Mouse (Mus musculus): ENCODE measurements around the gene Grm8. TPM values are rescaled to one million over a fixed set of nuclear protein-coding genes. Genes with fewer than 3 reads are reported as not detected.

Grm8 gene
- total RNA-seq, 2 experiments from 2014 or later: 19.8 to 20.9 TPM

DNA sequence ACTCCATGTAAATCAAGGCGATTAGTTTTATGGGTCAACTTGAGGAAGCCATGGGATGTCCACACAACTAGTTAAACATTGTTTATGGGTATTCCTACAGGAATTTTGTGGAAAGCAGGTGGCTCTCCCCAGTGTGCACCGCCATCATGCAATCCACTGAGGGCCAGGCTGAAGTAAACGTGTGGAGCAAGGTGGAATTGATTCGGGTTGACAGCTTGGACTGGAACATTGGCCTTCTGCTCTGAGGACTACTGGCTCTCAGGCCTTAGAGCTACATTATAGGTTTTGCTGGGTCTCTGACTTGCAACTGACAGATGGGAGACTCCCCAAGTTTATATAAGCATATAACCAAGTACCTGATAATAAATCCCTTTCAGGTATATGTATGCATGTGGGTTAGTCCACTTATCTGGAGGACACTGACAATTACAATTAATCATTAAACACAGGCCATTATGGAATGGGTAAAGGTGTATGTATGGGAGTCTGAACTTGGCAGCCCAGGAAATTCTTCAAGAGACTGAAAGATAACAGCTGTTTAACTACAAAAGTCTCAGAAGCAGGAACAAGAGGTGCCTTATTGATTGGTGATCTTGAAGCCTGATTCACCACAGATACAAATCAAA is 359.2 kb downstream of the Grm8 start:
- intact Hi-C loops (cut with DNase I): no loop called here
- DNase-seq (ENCODE audit: extremely low spot score in 1 of 2, low spot score in 2 of 2): no peak

DNA sequence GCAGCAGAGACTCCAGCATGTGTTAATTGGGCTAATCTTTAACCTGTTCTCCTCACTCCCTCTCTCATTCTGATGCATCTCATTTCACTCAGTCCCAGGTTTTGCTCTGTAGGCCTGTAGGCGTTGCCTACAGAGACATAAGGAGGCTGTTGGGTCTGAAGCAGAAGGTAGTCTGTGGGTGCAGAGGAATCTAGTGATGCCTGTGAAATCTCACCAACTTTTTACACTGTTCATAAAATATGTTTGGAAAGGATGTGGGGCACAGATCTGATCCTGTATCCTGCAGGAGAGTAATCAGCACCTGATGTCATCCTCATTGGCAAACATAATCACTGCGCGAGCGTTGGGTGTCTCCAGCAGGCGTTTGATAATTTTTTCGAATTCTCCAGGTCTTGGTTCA is 372.9 kb downstream of the Grm8 start:
- intact Hi-C loops (cut with DNase I): no loop called here
- DNase-seq (ENCODE audit: extremely low spot score in 1 of 2, low spot score in 2 of 2): no peak

DNA sequence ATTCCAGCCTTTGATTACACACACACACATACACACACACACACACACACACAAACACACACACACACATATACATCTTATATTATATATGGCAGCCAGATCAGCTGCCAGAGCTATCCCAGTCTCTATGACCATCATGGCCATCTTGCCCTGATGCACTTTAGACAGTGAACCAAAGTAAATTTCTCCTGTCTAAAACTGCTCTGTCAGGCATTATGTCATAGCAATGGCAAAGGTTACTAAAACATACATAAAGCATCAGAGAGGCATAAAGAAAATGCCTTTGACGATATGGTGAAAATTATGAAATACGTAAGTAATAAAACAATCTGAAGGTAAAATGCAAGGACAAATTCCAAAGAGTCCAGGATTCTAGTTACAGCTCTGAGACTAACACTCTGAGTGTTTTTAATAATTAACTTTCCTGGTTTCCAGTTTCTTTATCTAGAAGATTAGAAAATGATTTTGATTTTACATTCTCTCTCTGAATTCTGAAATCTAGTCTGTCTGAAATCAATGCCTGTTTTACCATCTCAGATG is 381.6 kb downstream of the Grm8 start:
- no peak for DNase-seq (ENCODE audit: extremely low spot score in 1 of 2, low spot score in 2 of 2)
- intact Hi-C loops (cut with DNase I): no loop called here

DNA sequence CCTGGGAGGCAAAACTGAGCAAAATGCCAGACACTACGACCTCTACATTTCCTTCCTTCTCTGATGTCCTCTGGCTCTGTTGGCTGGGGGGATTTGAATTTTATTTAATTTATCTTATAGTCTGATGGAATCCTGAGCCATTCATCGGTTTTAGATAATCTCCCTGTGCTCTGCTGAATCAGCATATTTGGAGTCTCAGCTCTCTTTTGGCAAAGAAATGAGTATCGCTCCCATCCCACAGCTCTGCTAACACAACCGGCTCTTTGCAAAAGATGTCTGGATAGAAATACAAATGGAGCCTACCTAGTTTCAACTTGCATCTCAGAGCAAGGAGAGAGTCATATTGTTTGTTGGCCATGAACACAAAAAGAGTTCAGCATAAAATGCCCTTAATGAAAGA is 388.5 kb downstream of the Grm8 start:
- DNase-seq (ENCODE audit: extremely low spot score in 1 of 2, low spot score in 2 of 2): no peak
- intact Hi-C loops (cut with DNase I): no loop called here

DNA sequence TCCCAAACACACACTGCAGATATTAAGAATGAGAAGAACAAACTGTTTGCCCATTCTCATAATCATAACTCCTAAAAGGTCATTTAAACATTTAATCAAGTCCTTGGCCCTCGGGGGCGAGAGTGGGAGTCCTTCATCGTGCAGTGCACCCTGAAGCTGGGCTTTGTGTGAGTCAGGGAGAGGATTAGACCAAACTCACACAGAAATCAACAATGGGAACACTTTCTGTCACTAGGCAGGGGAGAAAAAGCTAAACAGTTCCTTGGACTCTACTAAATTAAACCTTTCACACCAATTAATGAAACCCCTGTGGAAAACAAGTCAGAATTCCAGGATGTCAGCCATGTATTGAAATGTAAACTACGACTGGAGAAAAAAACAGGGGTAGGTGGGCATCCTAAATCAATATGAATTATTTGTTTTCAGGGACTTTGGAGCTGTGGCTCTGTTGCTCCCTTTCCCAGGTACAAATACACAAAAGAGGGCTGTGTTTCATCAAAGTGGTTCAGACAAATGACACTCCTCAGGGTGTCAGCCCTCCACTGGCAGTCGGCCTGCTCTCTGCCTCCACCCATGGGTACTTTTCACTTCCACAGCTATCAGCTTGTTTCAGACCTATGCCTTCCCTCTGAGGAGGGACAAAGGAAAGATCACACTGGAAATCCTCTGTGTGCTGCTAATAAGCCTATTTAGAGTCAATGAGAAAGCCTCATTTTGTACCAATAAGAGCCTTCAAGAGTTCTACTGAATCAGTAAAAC is 389.1 kb downstream of the Grm8 start:
- intact Hi-C loops (cut with DNase I): no loop called here
- no peak for DNase-seq (ENCODE audit: extremely low spot score in 1 of 2, low spot score in 2 of 2)

DNA sequence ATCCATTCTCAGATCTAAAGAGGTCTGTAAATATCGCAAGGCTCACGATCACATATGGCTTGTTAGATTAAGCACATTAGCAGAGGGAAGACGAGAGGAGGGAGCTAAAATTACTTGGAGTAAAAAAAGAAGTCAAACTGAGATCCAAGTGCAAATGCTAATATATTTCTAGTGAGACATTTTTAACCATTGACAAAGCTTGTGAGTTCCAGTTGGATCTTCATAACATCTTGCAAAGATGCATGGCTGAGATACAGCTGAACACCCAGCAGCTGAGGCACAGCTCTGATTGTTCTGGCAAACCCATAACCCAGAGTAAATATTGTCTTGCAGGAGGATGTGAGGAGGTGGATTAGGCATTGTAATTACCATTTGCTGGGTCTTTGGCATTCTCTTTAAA is 445.6 kb downstream of the Grm8 start:
- DNase-seq (ENCODE audit: extremely low spot score in 1 of 2, low spot score in 2 of 2): peak in 1 of 2 experiments; percentile 53
- intact Hi-C loops (cut with DNase I): no loop called here

DNA sequence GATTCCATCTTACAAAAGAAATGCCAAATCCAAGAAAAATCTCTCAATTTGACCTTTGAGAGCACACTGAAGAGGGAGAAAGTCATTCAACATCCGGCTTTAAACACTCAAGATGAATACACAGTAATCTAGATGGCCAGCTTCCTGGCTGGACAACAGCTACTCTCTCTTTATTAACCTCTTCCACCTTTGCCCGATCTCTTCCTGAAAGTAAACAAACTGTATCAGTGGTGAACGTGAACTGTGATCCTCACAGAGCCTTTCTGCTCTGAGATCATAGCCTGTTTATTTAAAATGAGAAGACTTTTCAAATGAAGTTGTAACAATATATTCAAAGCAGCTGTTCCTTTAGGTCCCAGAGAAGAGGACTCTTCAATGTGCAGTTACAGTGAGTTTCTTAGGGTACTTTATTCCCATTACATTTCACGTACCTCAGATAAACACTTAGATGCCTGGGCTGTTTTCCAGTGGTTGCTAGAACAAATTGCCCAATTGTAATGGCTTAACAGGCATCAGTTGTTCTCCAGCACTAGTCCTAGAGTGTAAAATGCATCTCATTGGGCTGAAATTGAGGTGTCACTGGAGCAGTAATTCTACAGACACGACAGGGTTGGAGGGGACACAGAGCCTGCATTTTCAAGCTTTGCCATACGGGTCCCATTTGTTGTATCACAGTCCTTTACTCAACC is 473.1 kb downstream of the Grm8 start:
- intact Hi-C loops (cut with DNase I): no loop called here
- no peak for DNase-seq (ENCODE audit: extremely low spot score in 1 of 2, low spot score in 2 of 2)

DNA sequence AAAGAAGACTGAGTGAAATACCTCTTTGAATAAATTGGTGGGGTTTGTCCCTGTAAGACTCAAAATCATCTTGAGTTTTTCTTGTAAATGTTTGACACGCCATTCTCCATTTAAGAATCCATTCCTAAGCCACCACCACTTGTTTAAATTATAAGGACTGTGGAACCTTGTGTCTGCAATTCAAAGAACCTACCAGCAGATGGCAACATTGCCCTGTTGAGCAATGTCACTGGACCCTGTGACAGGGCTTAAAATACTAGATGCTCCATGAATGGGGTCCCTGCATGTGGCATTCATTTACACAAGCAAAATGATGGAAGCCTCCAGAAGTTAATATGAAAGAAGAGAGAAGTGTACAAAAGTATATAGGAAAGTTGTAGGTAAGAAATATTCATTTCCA is 477.5 kb downstream of the Grm8 start:
- intact Hi-C loops (cut with DNase I): loop anchor here (2.0 kb wide), 1 partner anchor 477 kb away; the partner anchor contains the start of gene Grm8
- peak; percentile 22 to 24 for DNase-seq (ENCODE audit: extremely low spot score in 1 of 2, low spot score in 2 of 2)

DNA sequence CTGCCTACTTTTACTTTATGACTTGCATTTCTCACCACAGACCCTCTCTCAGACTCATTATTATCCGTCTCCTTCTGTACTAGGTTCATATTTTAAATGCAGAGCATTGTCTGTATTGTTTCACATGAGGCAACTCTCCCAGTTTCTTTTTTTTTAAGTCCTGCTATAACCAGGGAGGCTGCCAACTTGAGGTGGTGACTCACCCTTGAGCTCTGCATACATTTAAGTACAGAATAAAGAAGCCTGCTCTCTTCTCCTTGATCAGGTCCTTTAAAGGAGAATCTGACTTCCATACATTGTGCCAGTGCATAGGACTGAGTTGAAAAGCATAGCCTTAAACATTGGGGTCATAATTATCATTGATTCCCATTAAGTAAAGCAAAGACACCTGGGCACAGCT is 488.5 kb downstream of the Grm8 start:
- intact Hi-C loops (cut with DNase I): no loop called here
- peak in 1 of 2 experiments; percentile 5 for DNase-seq (ENCODE audit: extremely low spot score in 1 of 2, low spot score in 2 of 2)

DNA sequence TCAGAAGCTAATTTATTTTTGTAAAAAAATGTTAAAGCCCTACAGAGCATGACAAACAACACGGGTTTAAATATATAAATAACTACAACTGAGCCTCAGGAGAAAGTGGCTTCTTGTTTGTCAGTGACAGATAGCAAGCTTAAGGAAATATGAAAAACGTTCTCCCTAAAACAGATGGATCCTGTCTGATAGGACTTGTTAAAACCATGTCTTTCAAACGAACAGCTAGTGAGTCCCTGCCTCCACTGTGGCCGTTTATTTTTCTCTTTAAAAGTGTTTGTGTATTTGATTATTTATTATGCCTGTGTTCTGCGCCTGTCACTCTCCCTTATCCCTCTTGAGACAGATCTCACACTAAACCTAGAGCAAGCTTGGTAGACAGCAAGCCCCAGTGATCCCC is 489.9 kb downstream of the Grm8 start:
- no peak for DNase-seq (ENCODE audit: extremely low spot score in 1 of 2, low spot score in 2 of 2)
- intact Hi-C loops (cut with DNase I): no loop called here

DNA sequence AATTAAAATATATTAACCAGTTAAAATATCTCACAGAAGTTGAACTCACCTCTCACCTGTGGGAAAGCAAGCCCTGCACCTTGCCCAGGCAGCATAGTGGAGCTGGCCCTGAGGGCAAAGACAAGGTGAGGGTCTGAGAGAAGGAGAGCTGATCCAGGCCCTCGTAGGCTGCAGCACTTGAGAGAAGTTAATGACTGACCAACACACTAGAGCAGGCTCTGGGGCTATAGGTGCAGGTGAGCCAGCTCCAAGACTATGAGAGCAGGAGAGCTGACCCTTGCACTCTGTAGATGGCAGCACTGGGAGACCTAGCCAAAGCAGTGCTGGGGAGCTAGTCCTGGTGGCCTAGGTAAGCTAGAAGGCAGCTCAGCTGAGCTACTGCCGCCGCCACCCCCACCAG is 499.1 kb downstream of the Grm8 start:
- no peak for DNase-seq (ENCODE audit: extremely low spot score in 1 of 2, low spot score in 2 of 2)

DNA sequence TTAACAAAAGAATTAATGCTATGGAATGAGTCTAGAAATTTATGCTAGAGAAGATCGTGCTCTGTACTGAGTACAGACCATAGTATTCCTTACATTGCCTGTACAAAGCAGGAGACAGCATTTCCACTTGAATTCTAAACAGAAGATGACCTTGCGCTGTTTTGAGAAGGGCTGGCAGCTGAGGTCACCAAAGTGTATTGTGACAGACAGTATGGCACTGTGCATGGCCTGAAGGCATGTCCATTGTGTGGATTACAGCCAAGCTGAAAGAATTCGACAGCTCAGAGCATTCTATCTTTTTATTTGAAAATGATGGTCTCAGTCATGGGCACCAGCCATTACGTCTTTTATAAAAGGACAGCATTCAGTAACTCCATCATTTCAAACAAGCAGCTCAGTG is 517.5 kb downstream of the Grm8 start:
- intact Hi-C loops (cut with DNase I): no loop called here
- DNase-seq (ENCODE audit: extremely low spot score in 1 of 2, low spot score in 2 of 2): no peak

More for the DNA sequence above, 499.1 kb downstream of the Grm8 start:
- intact Hi-C loops (cut with DNase I): no loop called here

DNA sequence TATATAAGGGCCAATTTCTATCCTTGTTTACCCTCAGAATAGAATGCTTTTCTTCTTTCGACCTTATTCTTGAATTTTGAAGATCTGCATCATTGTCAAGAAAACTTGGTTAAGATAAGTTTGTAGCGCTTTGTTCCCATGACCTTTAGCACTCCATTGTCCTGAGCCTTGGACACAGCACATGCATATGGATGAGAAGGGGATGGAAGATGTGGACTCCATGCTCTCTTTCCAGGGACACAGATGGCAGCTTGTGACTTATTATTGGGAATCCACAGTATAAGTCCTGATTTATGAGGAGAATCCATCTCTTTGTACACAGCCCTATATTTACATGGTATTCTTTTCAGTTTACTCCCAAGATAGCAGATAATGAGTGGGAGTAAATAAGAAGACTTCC is 554.5 kb downstream of the Grm8 start:
- no peak for DNase-seq (ENCODE audit: extremely low spot score in 1 of 2, low spot score in 2 of 2)
- intact Hi-C loops (cut with DNase I): no loop called here

DNA sequence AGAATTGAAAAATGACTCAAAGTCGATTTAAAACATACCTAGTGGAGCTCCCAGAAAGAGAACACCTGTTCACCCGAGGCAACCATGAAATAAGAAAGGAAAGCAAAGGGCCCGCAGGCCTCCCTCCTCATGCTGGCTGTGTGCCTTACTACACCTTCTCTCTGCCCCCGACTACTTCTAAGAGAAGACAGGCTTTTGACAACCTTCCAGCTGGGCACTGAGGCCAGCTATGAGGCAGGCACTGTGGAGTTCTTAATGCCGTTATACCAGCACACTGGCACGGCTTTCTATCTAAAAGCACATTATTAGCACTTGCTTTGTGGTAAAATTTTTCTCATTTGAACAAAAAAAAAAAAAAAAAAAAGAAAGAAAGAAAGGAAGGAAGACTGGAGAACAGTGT is 589.5 kb downstream of the Grm8 start:
- intact Hi-C loops (cut with DNase I): no loop called here
- no peak for DNase-seq (ENCODE audit: extremely low spot score in 1 of 2, low spot score in 2 of 2)

DNA sequence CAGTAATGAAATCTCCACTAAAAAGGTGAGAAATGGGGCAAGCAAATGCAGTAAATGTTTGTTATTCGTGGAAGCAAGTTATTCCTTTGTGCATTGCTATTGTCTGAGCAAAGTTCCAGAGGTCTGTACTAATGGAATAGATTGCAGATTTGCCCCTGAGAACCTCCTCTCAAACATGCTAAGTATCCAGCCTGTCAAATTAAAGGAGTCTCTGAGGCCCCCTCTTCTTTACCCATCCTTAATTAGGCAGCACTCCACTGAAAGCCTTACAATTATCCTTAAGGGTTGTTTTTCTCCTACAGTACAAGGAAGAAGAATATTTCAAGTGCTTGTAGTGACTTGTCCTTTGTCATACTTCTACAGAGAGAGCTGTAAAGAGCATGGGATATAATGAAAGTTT is 617.4 kb downstream of the Grm8 start:
- intact Hi-C loops (cut with DNase I): no loop called here
- DNase-seq (ENCODE audit: extremely low spot score in 1 of 2, low spot score in 2 of 2): no peak

DNA sequence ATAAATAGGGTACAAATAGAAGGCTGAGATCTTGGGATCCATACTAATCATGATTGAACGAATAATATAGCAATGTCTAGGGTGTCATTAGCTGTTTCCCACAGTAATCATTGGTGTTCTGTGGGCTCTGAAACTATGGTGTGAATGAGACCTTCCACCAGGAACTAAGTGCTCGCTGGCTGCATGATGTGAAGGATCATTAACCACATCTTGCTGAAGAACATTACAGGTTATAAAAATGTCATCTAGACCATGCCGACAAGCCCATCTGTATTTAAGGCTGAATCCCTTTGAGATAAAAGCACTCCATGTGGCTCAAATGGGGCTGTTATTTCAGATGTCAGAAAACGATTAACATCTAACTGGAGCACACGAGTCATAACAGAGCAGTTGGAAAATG is 674.0 kb downstream of the Grm8 start:
- intact Hi-C loops (cut with DNase I): no loop called here
- DNase-seq (ENCODE audit: extremely low spot score in 1 of 2, low spot score in 2 of 2): no peak

DNA sequence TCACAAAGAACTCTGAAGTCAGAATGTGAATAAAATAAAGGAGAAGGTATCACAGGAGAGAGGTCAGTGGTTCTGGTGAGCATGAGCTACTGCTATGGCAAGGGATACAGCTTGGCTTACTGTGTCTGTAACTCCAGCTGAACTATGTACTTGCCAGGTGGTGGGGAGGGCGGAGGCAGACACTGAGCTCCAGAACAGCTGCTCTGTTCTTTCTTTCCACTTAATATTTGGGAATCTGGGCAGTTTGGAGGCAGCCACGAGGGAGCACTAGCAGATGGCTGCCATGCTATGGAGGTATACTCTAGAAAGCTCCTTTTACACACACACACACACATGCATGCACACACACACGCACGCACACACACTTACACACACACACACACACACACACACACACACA is 726.5 kb downstream of the Grm8 start:
- intact Hi-C loops (cut with DNase I): no loop called here
- no peak for DNase-seq (ENCODE audit: extremely low spot score in 1 of 2, low spot score in 2 of 2)

DNA sequence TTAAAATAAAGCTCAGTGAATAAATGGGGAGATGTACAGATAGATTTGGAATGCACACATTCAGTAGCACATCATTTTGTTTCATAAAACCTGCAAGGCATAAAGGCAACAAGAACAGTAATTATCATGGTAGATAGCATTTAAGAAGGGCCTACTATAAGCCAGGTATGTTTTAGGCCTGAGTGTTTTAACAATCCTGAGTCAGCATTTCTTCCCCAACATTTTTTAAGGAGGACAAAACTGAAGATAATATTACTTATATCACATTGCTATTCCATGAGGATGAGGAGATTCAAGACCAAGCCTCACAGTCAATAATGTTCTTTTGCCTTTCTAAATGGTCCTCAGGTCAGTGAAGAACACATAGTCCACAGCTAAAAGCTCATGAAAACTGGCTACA is 762.6 kb downstream of the Grm8 start:
- DNase-seq (ENCODE audit: extremely low spot score in 1 of 2, low spot score in 2 of 2): no peak
- intact Hi-C loops (cut with DNase I): no loop called here

DNA sequence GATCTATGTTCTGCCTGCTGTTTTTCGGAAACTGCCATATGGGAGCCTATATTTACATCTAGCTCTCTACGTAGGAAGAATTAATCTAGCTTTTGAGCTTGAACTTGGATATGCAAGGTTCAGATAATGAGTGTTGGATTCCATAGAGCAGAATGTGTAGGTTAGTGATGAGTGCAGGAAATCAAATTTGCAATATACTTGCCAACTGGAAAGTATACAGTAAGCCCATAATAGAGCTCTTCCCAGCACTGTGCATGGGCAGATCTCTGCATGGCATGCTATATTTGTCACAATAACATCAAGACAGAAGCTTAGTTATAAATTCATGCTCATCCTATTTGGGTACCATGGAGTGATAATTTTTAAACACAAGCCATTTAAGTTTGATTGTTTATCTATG is 763.9 kb downstream of the Grm8 start:
- intact Hi-C loops (cut with DNase I): no loop called here
- DNase-seq (ENCODE audit: extremely low spot score in 1 of 2, low spot score in 2 of 2): no peak

DNA sequence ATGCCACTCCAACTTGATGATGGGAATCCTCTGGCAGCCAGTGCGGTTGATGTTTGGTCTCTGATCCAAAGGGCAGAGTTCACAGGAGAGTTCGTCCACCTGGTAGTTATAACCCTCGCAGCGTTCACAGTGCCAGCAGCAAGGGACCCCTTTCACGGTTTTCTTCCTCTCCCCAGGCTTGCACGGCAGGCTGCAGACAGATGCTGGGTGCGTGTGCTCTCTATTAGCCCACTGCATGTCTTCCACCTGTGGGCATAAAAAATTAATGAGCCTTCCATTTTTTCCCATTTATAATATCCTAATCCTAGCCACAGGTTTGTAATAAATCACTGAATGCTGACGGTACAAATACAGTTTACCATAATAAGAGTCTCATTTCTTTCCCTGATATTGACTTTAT is 771.2 kb downstream of the Grm8 start:
- no peak for DNase-seq (ENCODE audit: extremely low spot score in 1 of 2, low spot score in 2 of 2)
- intact Hi-C loops (cut with DNase I): no loop called here

Measured in left cerebral cortex, postnatal 10 days (tissue).